Mouse (Mus musculus): Measurements from ENCODE around the gene Duoxa1. TPM values are rescaled to one million over a fixed set of nuclear protein-coding genes. Genes with fewer than 3 reads are reported as not detected.

Duoxa1 gene
- total RNA-seq, 2 experiments from 2014 or later: 0.25 TPM; not detected in 1

DNA sequence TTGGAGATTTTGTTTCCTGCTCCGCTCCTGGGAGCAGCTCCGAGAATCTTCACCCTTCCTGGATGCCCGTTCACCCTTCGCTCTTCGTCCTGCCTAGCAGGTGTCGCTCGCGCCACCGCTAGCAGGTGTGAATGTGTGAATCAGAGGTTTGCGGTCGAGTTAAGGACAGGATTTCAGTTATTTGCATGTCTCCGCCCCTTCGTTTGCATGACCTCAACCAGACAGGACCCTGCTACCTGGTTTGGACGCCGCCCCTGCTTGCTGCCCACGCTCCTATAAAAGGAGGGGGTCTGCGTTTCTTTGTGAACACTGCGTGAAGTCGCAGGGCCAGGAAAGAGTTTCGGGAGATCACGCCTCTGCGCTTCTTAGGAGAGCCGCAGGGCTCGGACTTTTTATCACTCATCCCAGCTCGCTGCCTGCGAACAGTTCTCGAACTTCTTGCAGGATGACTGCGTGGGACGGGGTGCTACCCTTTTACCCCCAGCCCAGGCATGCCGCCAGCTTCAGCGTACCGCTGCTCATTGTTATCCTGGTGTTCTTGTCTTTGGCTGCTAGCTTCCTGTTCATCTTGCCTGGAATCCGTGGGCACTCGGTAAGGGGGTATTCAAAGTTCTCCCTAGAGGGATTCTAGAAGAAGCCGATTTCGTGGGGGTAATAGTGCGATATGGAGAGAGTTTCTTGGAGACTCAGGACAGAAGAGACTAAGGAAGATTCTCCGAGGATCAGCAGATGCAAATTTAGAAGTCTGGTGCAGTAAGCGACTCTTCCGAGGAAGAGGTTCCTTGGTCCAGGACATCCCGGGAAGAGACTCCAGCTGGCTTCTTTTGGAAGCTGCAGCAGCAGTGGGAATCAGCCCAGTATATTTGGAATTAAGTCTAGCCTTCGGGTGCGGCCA is 14.7 kb downstream of the Duoxa1 start, which contains the start of gene Duoxa2:
Gene Duoxa2 (plus strand): TSS at position 305 of the 895 bp plus-strand sequence.
- no peak for DNase-seq (ENCODE audit: low spot score in 2 of 2)

DNA sequence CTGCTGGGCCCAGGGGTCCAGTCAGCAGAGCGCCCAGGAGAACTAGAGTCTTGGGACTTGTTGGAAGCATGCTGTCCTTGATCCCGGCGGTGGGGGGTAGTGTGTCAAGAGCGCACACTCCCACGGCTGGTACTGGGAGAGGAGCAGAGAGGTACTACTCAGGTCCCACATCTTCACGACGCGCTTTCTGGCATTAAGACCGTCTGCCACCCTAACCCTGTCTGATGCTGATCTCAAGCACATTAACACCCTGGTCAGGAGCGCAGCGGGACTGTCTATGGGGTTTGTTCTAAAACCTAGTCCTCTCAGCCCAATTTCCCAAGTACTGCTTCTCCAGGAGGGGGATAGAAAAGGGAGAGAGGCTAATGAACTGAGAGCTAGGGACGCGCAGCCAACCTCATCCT is 15.4 kb downstream of the Duoxa1 start, which contains the start of gene Duox2:
Gene Duox2 (minus strand): TSS at position 354 of the 404 bp plus-strand sequence.
- DNase-seq (ENCODE audit: low spot score in 2 of 2): no peak

DNA sequence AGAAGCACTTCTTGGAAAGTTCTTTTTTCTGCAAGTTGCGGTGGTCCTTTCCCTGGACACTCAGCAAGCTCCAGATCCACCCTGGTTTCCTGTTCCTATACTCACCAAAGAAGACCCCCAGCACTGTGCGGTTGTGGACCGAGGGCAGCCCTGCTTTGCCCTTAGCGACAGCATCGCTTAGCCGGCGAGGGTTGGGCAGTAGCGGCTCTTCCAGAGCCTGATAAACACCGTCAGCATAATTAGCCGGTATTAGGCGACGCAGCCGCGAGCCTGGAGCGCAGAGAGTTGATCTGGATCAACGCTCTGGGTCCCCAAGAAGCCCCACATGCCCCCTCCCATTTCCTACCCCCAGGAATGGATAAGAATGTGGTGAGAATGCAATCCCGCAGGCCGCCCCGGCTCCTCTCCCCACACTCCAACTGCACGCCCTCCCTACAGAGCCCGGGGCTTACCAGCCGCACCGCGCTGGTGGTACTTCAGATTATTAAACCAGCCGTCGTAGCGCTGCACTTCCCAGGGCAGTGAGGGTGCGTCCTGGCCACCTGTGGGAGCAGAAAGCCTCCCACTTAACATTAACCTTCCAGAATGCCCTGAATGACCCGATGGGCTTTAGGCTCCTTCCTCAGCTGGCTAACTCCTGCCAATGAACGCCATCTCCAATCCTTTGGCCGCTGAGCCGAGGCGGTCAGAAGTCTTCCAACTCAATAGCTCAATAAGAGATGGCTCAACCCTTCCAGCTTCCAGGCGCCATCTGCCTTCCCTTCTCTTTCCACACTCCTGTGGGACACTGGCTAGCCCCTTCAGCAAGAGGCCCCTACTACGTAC is 16.0 kb downstream of the Duoxa1 start:
- DNase-seq (ENCODE audit: low spot score in 2 of 2): no peak

DNA sequence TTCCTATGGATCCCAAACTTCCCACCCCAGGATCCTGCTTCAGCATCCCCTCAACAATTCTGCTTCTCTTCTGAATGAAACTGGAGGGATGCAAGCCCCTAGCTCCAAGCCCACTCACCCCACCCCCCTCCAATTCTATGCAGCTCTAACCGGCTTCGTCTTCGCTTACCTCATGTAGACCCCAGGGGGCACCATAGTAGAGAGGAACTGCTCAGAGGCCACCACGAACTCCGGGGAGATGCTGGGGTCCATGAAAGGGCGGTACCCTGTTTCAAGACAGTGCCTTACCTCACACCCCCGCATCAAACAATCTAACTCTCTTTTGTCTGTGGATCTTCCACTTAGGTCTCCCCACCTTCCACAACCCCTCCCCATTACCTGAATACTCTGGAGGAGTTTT is 18.6 kb downstream of the Duoxa1 start:
- DNase-seq (ENCODE audit: low spot score in 2 of 2): no peak

DNA sequence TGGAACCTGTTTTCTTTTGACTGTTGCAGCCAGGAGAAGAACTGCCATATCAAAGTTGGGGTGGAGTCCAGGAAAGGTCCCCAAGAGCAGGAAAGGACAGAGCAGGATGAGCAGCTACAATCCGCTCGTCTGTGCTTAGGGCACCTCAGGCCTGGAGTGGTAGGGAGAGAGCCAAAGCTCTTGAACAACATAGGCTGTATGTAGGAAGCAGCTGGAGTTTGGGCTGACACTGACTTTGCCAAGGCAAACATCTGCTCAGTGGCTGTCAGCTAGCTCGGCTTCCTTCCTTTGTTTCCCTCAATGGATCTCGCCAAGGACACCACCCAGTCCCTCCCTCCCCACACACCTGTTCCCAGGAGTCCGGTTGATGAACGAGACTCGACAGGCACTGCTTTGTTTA is 27.4 kb downstream of the Duoxa1 start:
- DNase-seq (ENCODE audit: low spot score in 2 of 2): no peak

DNA sequence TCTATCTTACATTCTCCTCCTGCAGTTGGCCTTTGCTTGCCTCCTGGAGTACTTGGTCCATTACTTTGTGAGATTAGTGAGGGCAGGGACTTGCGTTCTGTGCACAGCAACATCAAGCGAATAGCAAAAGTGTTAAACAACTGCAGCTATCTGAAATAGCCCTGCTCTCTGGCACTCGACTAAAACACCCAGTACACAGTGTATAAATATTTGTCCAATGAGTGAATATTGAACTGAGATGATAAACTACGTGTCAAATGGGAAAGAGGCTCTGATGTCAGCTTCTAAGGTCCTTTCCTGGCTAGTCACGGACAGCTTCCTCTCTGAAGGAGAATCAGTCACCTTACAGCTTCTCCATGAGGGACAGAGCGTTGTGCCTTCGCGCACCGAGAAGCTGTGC is 29.4 kb downstream of the Duoxa1 start:
- DNase-seq (ENCODE audit: low spot score in 2 of 2): no peak

DNA sequence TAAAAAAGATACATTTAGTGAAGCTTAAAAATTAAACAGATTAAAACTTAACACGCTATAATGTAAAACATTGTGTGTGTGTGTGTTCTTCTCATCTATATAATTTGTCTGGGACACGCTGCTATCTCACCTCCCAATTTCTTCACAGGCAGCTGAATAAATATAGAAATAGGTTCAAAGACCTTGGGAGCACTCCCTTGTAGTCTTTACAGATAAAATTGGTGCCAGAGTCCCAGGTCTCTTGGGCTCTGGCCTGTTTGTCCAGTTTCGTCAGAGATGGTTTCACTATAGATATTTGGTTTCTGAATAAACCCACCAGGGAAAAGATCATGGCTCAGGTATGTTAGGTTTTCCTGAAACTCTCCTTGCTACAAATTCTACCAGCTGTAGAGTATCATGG is 34.8 kb downstream of the Duoxa1 start:
- no peak for DNase-seq (ENCODE audit: low spot score in 2 of 2)

DNA sequence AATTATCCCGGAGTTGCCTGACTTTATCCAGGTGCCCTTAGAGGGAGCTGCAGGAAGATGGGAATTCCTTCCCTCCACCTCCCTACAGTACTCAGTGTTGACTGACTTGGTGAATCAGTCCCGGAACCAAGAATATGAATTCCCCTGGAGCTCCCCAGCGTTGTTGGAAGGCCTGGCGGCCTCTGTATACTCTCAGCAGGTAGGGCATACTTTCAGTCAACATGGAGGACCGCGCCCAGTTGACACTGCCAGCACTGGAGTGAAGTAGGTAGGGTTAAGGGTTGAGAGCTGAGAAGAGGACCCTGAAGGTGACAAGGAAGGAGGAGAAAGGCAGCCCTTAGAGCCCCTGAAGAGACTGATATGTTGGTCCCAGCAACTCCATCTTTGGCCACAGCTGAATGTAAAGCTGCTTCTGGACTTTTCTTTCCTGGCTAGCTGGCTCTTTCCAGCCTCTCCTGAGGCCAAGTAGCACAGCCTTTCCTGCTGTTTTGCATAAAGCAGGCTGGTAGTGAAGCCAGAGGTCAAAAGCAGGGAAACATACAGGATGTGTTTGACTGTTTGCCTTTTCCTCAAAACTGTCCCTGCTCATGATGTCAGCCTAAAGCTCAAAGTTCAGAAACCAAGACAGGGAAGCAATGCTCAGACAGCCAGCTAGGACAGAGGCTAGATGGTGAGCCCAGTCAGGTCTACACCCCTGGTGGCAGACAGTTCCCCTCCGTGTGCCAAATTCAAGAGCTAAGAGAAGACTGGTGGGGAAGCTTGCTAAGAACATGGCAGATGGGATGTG is 46.9 kb downstream of the Duoxa1 start:
- no peak for DNase-seq (ENCODE audit: low spot score in 2 of 2)

DNA sequence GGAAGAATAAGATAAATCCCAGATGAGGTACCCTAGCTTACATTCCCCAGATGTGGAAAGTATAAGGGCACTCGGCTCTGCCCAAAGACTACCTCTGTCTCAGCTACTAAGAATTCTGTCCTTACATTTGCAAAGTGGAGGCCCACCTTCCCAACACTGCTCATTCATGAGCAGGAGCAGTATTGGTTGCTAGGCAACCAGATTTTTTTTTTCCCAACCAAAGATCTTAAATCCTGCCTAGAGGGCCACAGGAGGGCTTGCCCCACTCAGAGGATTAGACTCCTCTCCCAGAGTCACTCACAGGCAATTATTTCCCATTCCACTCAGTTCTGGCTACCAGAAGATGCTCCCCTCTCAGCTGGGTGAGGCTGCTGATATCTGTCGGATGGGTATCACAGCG is 48.8 kb downstream of the Duoxa1 start:
- DNase-seq (ENCODE audit: low spot score in 2 of 2): no peak

DNA sequence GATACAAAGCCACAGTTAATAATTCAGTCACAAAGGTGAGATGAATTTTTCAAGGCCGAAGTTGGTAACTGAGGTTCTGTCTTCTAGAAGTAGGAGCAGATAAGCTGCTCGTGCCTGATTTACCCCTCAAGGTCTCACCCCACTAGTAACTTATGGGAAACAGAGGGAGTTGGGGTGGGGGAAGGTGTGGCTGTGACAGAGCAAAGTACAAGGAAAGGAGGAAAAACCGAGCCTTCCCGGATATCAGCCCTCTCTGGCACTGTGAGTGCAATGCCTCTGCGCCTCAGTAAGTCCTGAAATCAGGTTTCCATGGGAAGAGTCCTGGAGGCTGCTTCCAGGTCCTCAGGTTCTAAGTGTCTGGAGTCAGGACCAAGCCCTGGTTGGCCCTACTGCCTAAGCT is 52.8 kb downstream of the Duoxa1 start:
- no peak for DNase-seq (ENCODE audit: low spot score in 2 of 2)

DNA sequence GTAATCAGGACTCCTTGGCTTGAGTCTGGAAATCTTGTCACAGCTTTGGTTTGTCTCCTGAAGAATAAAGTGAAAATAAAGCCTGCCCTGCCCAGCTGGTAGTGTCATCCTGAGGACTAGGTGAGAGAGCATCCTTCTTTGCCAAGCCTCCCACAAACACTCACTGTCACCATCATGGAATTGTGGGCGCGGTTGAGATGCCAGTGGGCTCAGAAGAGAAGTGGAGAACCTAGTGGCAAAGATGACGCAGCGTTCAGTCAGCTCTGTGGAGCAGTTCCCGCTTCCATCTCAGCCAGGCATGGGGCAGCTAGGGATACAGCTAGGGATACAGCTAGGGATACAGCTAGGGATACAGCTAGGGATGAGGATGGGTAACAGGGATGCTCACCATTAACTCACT is 57.5 kb downstream of the Duoxa1 start:
- no peak for DNase-seq (ENCODE audit: low spot score in 2 of 2)

Other genes with a start within 250 kb of the Duoxa1 start
- 10 to 100 TPM; 19.5 to 22.3 TPM for gene Spg11, start 195.3 kb downstream of the Duoxa1 start, total RNA-seq (2021)
- 100 to 1,000 TPM; 290 to 339 TPM for gene B2m, start 166.0 kb downstream of the Duoxa1 start, total RNA-seq (2021)
- not detected for gene Trim69, start 153.0 kb downstream of the Duoxa1 start, total RNA-seq (2021)
- under 1 TPM in 1 of 2 experiments, not detected in 1; 0.45 TPM for gene Patl2, start 127.5 kb downstream of the Duoxa1 start, total RNA-seq (2021)
- gene Terb2, start 127.5 kb downstream of the Duoxa1 start, total RNA-seq (2021): not detected
- 10 to 100 TPM; 61.4 to 77.3 TPM for gene Sord, start 79.0 kb downstream of the Duoxa1 start, total RNA-seq (2021)
- gene Duox2, start 15.3 kb downstream of the Duoxa1 start, total RNA-seq (2021): under 1 TPM; 0.08 to 0.17 TPM
- gene Duoxa2, start 14.8 kb downstream of the Duoxa1 start, total RNA-seq (2021): under 1 TPM in 1 of 2 experiments, not detected in 1; 0.20 TPM
- under 1 TPM in 1 of 2 experiments, not detected in 1; 0.06 TPM for gene Duox1, start 1.9 kb upstream of the Duoxa1 start, total RNA-seq (2021)
- gene Shf, start 55.4 kb upstream of the Duoxa1 start, total RNA-seq (2021): 10 to 100 TPM; 30.5 to 32.7 TPM
- gene Slc28a2, start 112.7 kb upstream of the Duoxa1 start, total RNA-seq (2021): 1 to 10 TPM; 1.8 to 2.4 TPM
- under 1 TPM; 0.17 to 0.23 TPM for gene Gm14085, start 171.2 kb upstream of the Duoxa1 start, total RNA-seq (2021)

Measured in adrenal gland, postnatal 4 days (tissue).